Mouse (Mus musculus): ENCODE measurements at regions not wholly inside any gene's neighbourhood (a gene's known extent, or its start where the extent isn't known, plus 50 kb on each side); places are given as distances from the start of the nearest gene placed in this dataset.

- no peak for DNase-seq (ENCODE audit: low spot score in 2 of 2)
Measured at GRCm38 (mm10) chr13:71146859-71147443, 305.3 kb upstream of the Adamts16 start.

- no peak for DNase-seq (ENCODE audit: low spot score in 2 of 2)
Measured at GRCm38 (mm10) chr13:71138745-71139312, 297.2 kb upstream of the Adamts16 start.

- no peak for DNase-seq (ENCODE audit: low spot score in 2 of 2)
Measured at GRCm38 (mm10) chr13:71135940-71136632, 294.5 kb upstream of the Adamts16 start.

- no peak for DNase-seq (ENCODE audit: low spot score in 2 of 2)
Measured at GRCm38 (mm10) chr13:71121484-71121883, 279.9 kb upstream of the Adamts16 start.

- no peak for DNase-seq (ENCODE audit: low spot score in 2 of 2)
Measured at GRCm38 (mm10) chr13:71108175-71108574, 266.6 kb upstream of the Adamts16 start.

- peak; percentile 95 to 96 for DNase-seq (ENCODE audit: low spot score in 2 of 2)
Measured at GRCm38 (mm10) chr13:71105229-71105838, 263.7 kb upstream of the Adamts16 start.

- no peak for DNase-seq (ENCODE audit: low spot score in 2 of 2)
Measured at GRCm38 (mm10) chr13:71104419-71105228, 263.0 kb upstream of the Adamts16 start.

GRCm38 (mm10) chr13:71084301-71084700, 242.7 kb upstream of the Adamts16 start:
- DNase-seq (ENCODE audit: low spot score in 2 of 2): no peak

GRCm38 (mm10) chr13:71075916-71076315, 234.3 kb upstream of the Adamts16 start:
- no peak for DNase-seq (ENCODE audit: low spot score in 2 of 2)

- no peak for DNase-seq (ENCODE audit: low spot score in 2 of 2)
Measured at GRCm38 (mm10) chr13:71074012-71074411, 232.4 kb upstream of the Adamts16 start.

GRCm38 (mm10) chr13:71068757-71069201, 227.2 kb upstream of the Adamts16 start:
- no peak for DNase-seq (ENCODE audit: low spot score in 2 of 2)

- DNase-seq (ENCODE audit: low spot score in 2 of 2): no peak
Measured at GRCm38 (mm10) chr13:71068011-71068410, 226.4 kb upstream of the Adamts16 start.

- DNase-seq (ENCODE audit: low spot score in 2 of 2): no peak
Measured at GRCm38 (mm10) chr13:71065568-71065967, 224.0 kb upstream of the Adamts16 start.

GRCm38 (mm10) chr13:71064590-71065307, 223.1 kb upstream of the Adamts16 start:
- DNase-seq (ENCODE audit: low spot score in 2 of 2): no peak

- peak in 1 of 2 experiments; percentile 7 for DNase-seq (ENCODE audit: low spot score in 2 of 2)
Measured at GRCm38 (mm10) chr13:71053361-71054264, 212.0 kb upstream of the Adamts16 start.

GRCm38 (mm10) chr13:71050646-71051045, 209.0 kb upstream of the Adamts16 start:
- DNase-seq (ENCODE audit: low spot score in 2 of 2): no peak

- DNase-seq (ENCODE audit: low spot score in 2 of 2): no peak
Measured at GRCm38 (mm10) chr13:71036000-71036399, 194.4 kb upstream of the Adamts16 start.

GRCm38 (mm10) chr13:71034926-71035687, 193.5 kb upstream of the Adamts16 start:
- no peak for DNase-seq (ENCODE audit: low spot score in 2 of 2)

- DNase-seq (ENCODE audit: low spot score in 2 of 2): peak; percentile 43 to 54
Measured at GRCm38 (mm10) chr13:71008216-71008615, 166.6 kb upstream of the Adamts16 start.

Measured in cerebellum, postnatal 4 days (tissue).